12 mouse cellular contexts compared by ENCODE assay signal in the genomic region with DNA sequence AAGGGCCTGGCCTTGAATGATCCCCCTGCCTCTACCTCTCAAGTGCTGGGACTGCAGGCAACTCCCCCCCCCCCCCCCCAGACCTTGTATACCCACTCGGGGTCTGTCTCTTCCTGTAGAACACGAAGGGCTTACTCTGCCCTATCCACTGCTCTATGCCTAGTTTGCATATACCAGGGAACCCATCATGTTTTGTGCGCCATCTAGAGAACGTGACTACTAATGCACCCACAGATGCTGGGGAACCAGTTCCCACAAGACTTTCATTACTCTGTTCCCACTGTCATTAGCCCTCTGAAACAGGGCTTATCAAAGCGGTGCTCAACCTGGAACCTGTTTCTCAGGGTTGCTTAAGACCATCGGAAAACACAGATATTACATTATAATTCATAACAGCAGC.
A peak's percentile ranks its signal among the peaks of the same experiment; 100 is the strongest.
DNase-seq lines count a peak whose midpoint lies in the region; ATAC-seq lines count a peak whose summit lies in the region.
"Had no signal": no experiment of that assay in that cellular context is flagged by ENCODE, and none has a peak within 500 bp of the region (broad histone marks: within the 10 kb centered on the region; RNA-seq: fewer than 3 reads in every experiment).

No protein-coding gene starts in this region.

- H3K4me2 ChIP-seq in forebrain, embryonic 12.5 days: no peak overlapping the region
- H3K4me2 ChIP-seq in forebrain, embryonic 13.5 days: no peak overlapping the region
- no peak overlapping the region for H3K4me2 ChIP-seq in liver, embryonic 11.5 days
- H3K4me2 ChIP-seq: embryonic facial prominence, embryonic 13.5 days; heart, embryonic 15.5 days; liver, embryonic 15.5 days had no signal

- no peak overlapping the region for H3K27ac ChIP-seq in forebrain, embryonic 12.5 days
- no peak overlapping the region for H3K27ac ChIP-seq in forebrain, embryonic 13.5 days
- H3K27ac ChIP-seq in liver, embryonic 11.5 days (ENCODE audit: low read depth, low read length): no peak overlapping the region
- H3K27ac ChIP-seq: embryonic facial prominence, embryonic 13.5 days; heart, embryonic 15.5 days; liver, embryonic 15.5 days had no signal

- H3K4me1 ChIP-seq in forebrain, embryonic 12.5 days: peaks cover 10% of the 10 kb centered on the region
- H3K4me1 ChIP-seq in forebrain, embryonic 13.5 days: peaks cover 13% of the 10 kb centered on the region
- no peaks in the 10 kb centered on the region for H3K4me1 ChIP-seq in liver, embryonic 11.5 days (replicated peaks; ENCODE audit: control insufficient read depth, insufficient read depth, low read length)
- H3K4me1 ChIP-seq: heart, embryonic 15.5 days; liver, embryonic 15.5 days had no signal

- 59% methylated on average over 6 of the region's 6 CpGs for WGBS in forebrain, embryonic 12.5 days
- 65% methylated on average over 6 of the region's 6 CpGs for WGBS in forebrain, embryonic 13.5 days
- 68% methylated on average over 6 of the region's 6 CpGs for WGBS in liver, embryonic 11.5 days

- peaks cover 15% of the 10 kb centered on the region for H3K36me3 ChIP-seq in forebrain, embryonic 12.5 days (replicated peaks)
- H3K36me3 ChIP-seq in forebrain, embryonic 13.5 days (ENCODE audit: poor library complexity, severe bottlenecking): peaks cover 18% of the 10 kb centered on the region
- 0 out of 2 replicates have a peak, but pooled peaks cover 2% of the 10 kb centered on the region for H3K36me3 ChIP-seq in liver, embryonic 11.5 days (ENCODE audit: control insufficient read depth, insufficient read depth, low read length)
- H3K36me3 ChIP-seq: heart, embryonic 15.5 days; liver, embryonic 15.5 days had no signal

- ATAC-seq in forebrain, embryonic 12.5 days (ENCODE audit: low FRiP score): 0 out of 2 replicates have a peak, but pooled peaks have one; percentile 2
- ATAC-seq in forebrain, embryonic 13.5 days: no peak
- 0 out of 2 replicates have a peak, but pooled peaks have one; percentile 18 for ATAC-seq in liver, embryonic 11.5 days (replicated peaks; ENCODE audit: low FRiP score)
- ATAC-seq in megakaryocyte progenitor cell, adult 5-6 weeks (replicated peaks; ENCODE audit: poor library complexity): peak; percentile 64
- ATAC-seq in monocyte, adult 5-6 weeks (replicated peaks; ENCODE audit: insufficient number of reproducible peaks, low FRiP score, low TSS enrichment, poor library complexity, severe bottlenecking): no peak

- no peak overlapping the region for H3K9ac ChIP-seq in forebrain, embryonic 12.5 days
- H3K9ac ChIP-seq in forebrain, embryonic 13.5 days: no peak overlapping the region
- H3K9ac ChIP-seq in liver, embryonic 11.5 days (ENCODE audit: low read depth, low read length): no peak overlapping the region
- H3K9ac ChIP-seq: embryonic facial prominence, embryonic 13.5 days; heart, embryonic 15.5 days; liver, embryonic 15.5 days had no signal

- H3K4me3 ChIP-seq in forebrain, embryonic 12.5 days (replicated peaks): no peak overlapping the region
- no peak overlapping the region for H3K4me3 ChIP-seq in forebrain, embryonic 13.5 days
- H3K4me3 ChIP-seq in liver, embryonic 11.5 days (ENCODE audit: low read depth, low read length): no peak overlapping the region
- H3K4me3 ChIP-seq: embryonic facial prominence, embryonic 13.5 days; heart, embryonic 15.5 days; liver, embryonic 15.5 days had no signal

- DNase-seq in liver, embryonic 11.5 days (ENCODE audit: low spot score): no peak
- DNase-seq in liver (no peak), NIH3T3 (ENCODE audit: low read depth) (peak; percentile 15)
- no peak for DNase-seq in ovary, postnatal 36 days (ENCODE audit: low spot score)
- DNase-seq: layer of hippocampus, adult 9-11 months had no signal

- H3K27me3 ChIP-seq in forebrain, embryonic 12.5 days: no peaks in the 10 kb centered on the region
- no peaks in the 10 kb centered on the region for H3K27me3 ChIP-seq in forebrain, embryonic 13.5 days
- no peaks in the 10 kb centered on the region for H3K27me3 ChIP-seq in liver, embryonic 11.5 days (replicated peaks; ENCODE audit: control insufficient read depth, insufficient read depth, low read length)
- H3K27me3 ChIP-seq: embryonic facial prominence, embryonic 13.5 days; heart, embryonic 15.5 days; liver, embryonic 15.5 days had no signal

- H3K9me3 ChIP-seq in forebrain, embryonic 12.5 days: no peaks in the 10 kb centered on the region
- no peaks in the 10 kb centered on the region for H3K9me3 ChIP-seq in forebrain, embryonic 13.5 days (replicated peaks)
- no peaks in the 10 kb centered on the region for H3K9me3 ChIP-seq in liver, embryonic 11.5 days (ENCODE audit: control insufficient read depth, low read length)
- H3K9me3 ChIP-seq: embryonic facial prominence, embryonic 13.5 days; heart, embryonic 15.5 days; liver, embryonic 15.5 days had no signal

Comparison
In these comparisons a context has a peak if more than half of its experiments do, and no peak if none do; other contexts are left out.
1. ATAC-seq: peak in forebrain, embryonic 12.5 days (single experiment), liver, embryonic 11.5 days (single experiment) and megakaryocyte progenitor cell, adult 5-6 weeks (single experiment); none in forebrain, embryonic 13.5 days (single experiment) and monocyte, adult 5-6 weeks (single experiment).